Mouse (Mus musculus) megakaryocyte, embryonic 14.5 days (primary cell): ENCODE measurements around the gene Sqor.

Source experiments
- FLI1 ChIP-seq: IDR thresholded peaks from 2 replicates; pipeline ENCODE4 v1.6.1; 2012; ENCODE audit warnings: low read length, inconsistent platforms, mixed read lengths
- GATA1 ChIP-seq: IDR thresholded peaks from 3 replicates; pipeline ENCODE4 v1.6.1; 2012; ENCODE audit warnings: mixed read lengths, low read length, inconsistent platforms, borderline replicate concordance

GRCm38 (mm10) chr2:122775491-122775890, 10.5 kb downstream of the Sqor start:
- no peak for TF ChIP-seq GATA1
- no peak for TF ChIP-seq FLI1
